Mouse (Mus musculus): Measurements from ENCODE around the gene Taf13. TPM values are rescaled to one million over a fixed set of nuclear protein-coding genes. Genes with fewer than 3 reads are reported as not detected.

Gene Taf13
- polyA plus RNA-seq, 2 experiments from 2014 or later = 18.3 to 24.5 TPM

- ATAC-seq = no peak
Observed at GRCm38 (mm10) chr3:108574018-108574417, 2.5 kb downstream of the Taf13 start.

- no peak for ATAC-seq
Observed at GRCm38 (mm10) chr3:108584580-108584979, 13.1 kb downstream of the Taf13 start.

GRCm38 (mm10) chr3:108588446-108588845 lies 16.9 kb downstream of the Taf13 start:
- ATAC-seq = no peak

GRCm38 (mm10) chr3:108590786-108591529 lies 19.5 kb downstream of the Taf13 start, which contains the start of gene Wdr47:
Wdr47 (plus strand) TSS chr3:108591279.
- peak; percentile 99 for ATAC-seq

- no peak for ATAC-seq
Observed at GRCm38 (mm10) chr3:108591530-108592522, 20.3 kb downstream of the Taf13 start.

GRCm38 (mm10) chr3:108608906-108609305 lies 37.4 kb downstream of the Taf13 start:
- ATAC-seq = no peak

Other genes starting within 250 kb of the Taf13 start
- not detected for gene Mybphl, start 206.8 kb upstream of the Taf13 start, polyA plus RNA-seq (2017; shearing (Covaris generic))
- gene Psrc1, start 187.9 kb upstream of the Taf13 start, polyA plus RNA-seq (2017; shearing (Covaris generic)) = 10 to 100 TPM in 1 of 2 experiments, 1 to 10 TPM in 1; 7.8 to 10.3 TPM
- under 1 TPM; 0.33 to 0.65 TPM for gene Celsr2, start 156.1 kb upstream of the Taf13 start, polyA plus RNA-seq (2017; shearing (Covaris generic))
- 100 to 1,000 TPM; 146 to 151 TPM for gene Sars, start 126.5 kb upstream of the Taf13 start, polyA plus RNA-seq (2017; shearing (Covaris generic))
- not detected for gene 1700013F07Rik, start 37.5 kb upstream of the Taf13 start, polyA plus RNA-seq (2017; shearing (Covaris generic))
- gene 5330417C22Rik, start 35.2 kb upstream of the Taf13 start, polyA plus RNA-seq (2017; shearing (Covaris generic)) = 1 to 10 TPM; 1.2 to 1.4 TPM
- gene Tmem167b, start 9.2 kb upstream of the Taf13 start, polyA plus RNA-seq (2017; shearing (Covaris generic)) = 10 to 100 TPM; 26.1 to 27.0 TPM
- gene Wdr47, start 19.6 kb downstream of the Taf13 start, polyA plus RNA-seq (2017; shearing (Covaris generic)) = 1 to 10 TPM; 6.1 to 9.1 TPM
- 10 to 100 TPM; 55.0 to 62.4 TPM for gene Clcc1, start 82.2 kb downstream of the Taf13 start, polyA plus RNA-seq (2017; shearing (Covaris generic))
- gene Gpsm2, start 150.6 kb downstream of the Taf13 start, polyA plus RNA-seq (2017; shearing (Covaris generic)) = 1 to 10 TPM; 4.3 to 5.5 TPM
- gene Aknad1, start 168.0 kb downstream of the Taf13 start, polyA plus RNA-seq (2017; shearing (Covaris generic)) = not detected